Mouse (Mus musculus): ENCODE results near the gene Msi2. TPM values are rescaled to one million over a fixed set of nuclear protein-coding genes. Genes with fewer than 3 reads are reported as not detected.
A peak's percentile ranks its signal among the peaks of the same experiment; 100 is the strongest.

Gene Msi2
- total RNA-seq, 2 experiments from 2014 or later, result 178 to 179 TPM

DNA sequence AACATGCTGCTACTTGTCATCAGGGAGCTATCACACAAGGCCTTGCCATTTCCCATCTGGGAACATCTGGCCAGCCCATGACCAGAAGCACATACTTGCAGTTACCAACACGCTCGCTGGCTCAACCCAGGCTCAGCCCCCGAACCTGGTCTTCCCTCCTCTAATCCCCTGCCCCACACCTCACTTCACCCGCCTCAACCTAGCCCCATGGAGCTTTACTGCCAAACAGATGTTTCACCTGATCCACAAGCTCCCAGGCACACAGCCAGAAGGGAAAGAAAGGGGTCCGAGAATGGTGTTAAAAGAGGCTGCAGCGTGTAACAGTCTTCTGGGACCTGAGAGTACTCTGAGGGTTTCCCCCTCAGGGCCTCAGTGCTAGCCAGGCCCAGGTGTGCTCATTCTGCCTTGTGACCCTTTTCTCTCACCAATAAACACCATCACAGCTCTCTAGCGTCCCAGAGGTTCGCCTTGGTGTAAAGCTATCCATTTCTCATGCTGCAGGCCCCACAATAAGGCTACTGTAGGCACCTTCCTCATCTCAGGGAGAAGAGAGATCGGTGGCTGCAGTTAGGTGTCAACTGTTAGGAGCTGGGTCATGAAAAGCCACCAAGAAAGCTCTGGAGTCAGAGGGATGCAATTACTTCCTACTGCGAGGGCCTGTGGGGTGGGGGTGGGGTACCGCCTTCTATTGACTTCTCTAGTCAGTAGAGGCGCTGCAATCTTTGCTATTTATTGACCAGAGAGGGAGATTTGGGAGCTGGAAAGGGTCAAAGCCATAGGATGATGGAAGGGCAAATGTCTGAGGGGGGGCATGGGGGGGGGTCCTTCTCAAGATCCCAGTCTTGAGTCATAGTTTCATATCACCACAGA lies 276.2 kb downstream of the Msi2 start:
- intact Hi-C loops (cut with DNase I), result no loop called here
- DNase-seq, result no peak

- DNase-seq, result no peak
- intact Hi-C loops (cut with DNase I), result no loop called here
Measured at GRCm38 (mm10) chr11:88438659-88439058, 279.7 kb downstream of the Msi2 start.

DNA sequence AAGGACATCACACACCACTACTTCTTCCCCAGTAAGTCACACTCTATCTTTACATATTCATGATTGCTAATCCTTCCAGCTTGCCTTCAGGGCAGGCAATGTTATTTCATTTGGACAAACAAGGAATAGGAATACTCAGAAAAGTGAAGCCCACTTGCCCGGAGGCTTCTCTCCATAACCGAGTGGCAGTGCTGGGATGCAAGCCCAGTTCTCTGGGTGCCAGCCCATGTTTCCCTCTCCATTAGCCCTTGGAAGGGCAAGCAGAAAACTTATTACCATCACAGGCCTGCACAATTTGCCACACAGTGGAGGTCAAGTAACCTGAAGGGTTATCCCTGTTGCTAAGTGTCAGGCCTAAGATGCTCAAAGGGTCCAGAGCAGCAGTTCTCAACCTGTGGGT lies 281.7 kb downstream of the Msi2 start:
- intact Hi-C loops (cut with DNase I), result no loop called here

GRCm38 (mm10) chr11:88435543-88435942 lies 282.8 kb downstream of the Msi2 start:
- intact Hi-C loops (cut with DNase I), result no loop called here
- no peak for DNase-seq

More for the DNA sequence above, 281.7 kb downstream of the Msi2 start:
- no peak for DNase-seq

DNA sequence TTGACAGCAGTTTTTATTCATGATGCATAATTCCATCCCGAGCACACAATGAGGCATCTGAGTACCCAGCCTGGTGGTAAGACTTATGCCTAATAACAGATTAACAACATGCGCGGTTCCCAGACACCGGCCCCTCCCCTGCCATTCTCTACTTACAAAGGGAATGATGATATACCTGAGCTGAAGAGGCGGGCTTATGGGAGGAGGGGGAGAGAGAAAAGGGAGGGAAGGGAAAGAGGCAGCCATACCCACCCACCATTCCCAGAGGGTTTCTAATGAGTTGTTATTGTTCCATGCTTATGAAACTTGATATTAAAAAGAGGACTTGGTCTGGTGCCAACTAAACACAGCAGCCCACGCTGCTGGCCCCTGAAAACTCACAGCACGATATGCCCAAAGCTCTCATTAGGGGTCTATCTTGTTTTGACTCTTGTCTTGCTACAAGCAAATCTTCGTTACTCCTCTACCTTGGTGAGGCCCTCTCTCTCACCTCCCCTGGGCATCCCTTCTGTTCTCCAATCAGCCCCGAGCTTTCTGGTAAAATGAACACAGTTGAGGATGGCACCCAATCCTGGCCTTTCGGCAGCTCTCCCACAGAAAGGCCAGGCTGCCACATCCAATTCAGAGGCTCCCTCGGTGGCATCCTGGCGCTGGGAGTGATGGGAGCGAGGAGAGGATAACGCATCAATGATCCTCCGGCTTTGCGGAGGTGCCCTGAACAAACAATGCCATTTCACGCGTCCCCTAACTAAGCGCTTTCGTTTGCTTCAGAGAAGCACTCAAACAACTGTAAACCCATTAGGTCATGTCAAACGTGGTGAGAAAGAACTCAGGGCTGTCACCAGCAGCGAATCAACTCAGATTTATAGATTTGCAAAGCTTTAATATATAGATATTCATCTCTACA lies 286.7 kb downstream of the Msi2 start:
- intact Hi-C loops (cut with DNase I), result no loop called here
- no peak for DNase-seq

DNA sequence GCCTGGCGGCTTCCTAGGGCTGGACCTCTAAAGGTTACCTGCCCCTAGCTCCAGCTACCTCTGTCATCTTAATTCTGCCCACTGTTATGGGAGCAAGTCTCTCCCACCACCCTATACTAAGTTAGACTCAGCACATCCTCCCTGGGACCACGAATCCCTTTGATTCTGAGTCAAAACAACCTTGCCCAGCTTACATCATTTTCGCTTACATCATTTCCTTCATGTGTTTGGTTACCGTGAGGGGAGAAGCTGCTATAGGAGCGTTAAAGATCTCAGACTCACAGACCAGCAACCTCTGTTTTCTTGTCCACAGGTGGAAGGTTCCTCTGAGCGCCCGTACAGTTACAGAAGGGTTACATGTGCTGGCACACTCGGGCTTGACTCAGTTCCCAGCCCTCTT lies 288.0 kb downstream of the Msi2 start:
- no peak for DNase-seq
- intact Hi-C loops (cut with DNase I), result no loop called here

GRCm38 (mm10) chr11:88429680-88430079 lies 288.6 kb downstream of the Msi2 start:
- no peak for DNase-seq
- intact Hi-C loops (cut with DNase I), result loop anchor here (10.0 kb wide), 1 partner anchor 315 kb away; no protein-coding TSS in a partner anchor

DNA sequence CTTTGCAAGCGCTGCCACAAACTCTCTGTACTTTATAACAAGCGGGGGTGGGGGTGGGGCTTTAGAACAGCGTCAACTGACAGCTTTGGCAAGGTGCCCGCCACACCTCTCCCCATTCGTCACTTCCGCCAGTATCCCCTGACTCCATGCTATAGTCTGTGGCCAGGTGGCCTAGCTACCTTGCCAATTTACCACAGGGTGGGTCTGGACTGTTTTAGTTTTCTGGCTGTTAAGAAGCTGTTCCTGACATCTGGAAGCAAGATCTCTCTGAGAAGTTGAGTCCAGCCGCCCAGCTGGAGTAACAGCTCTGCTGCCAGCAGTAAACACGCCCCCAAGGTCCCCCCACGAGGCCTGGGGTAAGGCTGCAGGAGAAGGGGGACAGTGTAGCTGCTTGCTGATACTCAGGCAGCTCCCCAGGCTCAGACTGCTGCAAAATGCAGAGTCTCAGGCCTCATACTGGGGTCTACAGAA lies 292.6 kb downstream of the Msi2 start:
- DNase-seq, result no peak
- intact Hi-C loops (cut with DNase I), result loop anchor here (10.0 kb wide), 1 partner anchor 319 kb away; no protein-coding TSS in a partner anchor

- intact Hi-C loops (cut with DNase I), result loop anchor here (10.0 kb wide), 1 partner anchor 321 kb away; no protein-coding TSS in a partner anchor
- no peak for DNase-seq
Measured at GRCm38 (mm10) chr11:88424034-88424767, 294.1 kb downstream of the Msi2 start.

- no peak for DNase-seq
- intact Hi-C loops (cut with DNase I), result loop anchor here (10.0 kb wide), 1 partner anchor 324 kb away; no protein-coding TSS in a partner anchor
Measured at GRCm38 (mm10) chr11:88421057-88421578, 297.2 kb downstream of the Msi2 start.

DNA sequence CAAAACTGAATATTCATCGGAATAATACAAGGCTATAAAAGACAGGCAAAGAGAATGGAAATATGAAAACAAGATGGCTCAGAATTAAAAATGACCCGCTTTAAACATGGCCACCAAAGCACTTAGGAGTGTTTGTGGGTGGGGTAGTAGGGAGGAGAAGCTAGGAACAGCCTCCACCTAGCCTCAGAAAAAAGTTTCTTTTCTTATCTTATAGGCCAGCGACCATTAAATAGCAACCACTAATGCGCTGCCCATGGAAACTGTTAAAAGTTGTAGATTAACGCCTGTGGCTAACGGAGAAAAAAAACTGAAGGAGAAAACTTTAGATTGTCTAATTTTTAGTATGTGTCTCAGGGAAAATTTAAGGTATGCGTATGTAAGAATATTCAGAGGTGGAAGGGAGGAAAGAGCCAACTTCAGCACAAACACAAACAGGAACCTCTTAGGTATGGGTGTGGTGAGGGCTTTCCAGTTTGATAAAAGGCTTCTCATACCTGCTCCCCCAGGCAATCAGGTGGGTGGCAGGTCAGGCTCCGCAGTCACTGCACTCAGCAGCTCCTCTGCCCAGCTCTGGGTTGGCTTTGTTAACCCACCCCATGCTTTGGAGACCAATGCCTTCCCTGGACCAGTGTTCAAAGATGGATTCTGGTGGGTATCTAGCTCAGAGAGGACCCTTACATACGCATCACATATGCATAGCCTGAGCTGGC lies 298.5 kb downstream of the Msi2 start:
- no peak for DNase-seq
- intact Hi-C loops (cut with DNase I), result loop anchor here (10.0 kb wide), 2 partner anchors 165 to 325 kb away; no protein-coding TSS in a partner anchor

DNA sequence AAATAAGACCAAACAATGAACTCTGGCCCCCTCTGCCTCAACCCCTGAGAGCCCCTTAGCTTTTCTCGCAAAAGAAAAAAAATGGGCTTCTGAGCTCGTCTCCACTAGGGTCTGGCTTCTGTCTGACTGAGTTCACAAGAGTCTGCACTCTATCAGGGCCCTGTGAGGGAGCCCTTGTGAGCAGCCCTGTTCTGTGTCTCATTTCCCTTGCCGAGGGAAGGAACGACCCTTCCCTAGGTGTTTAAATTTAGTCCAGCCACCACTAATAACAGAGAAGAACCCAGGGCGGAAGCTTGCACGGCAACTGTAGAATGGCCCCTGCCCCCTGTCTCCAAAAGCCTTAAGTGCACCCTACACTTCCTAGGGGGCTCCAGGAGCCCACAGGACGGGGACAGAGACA lies 299.2 kb downstream of the Msi2 start:
- no peak for DNase-seq
- intact Hi-C loops (cut with DNase I), result loop anchor here (10.0 kb wide), 1 partner anchor 164 kb away; no protein-coding TSS in a partner anchor

DNA sequence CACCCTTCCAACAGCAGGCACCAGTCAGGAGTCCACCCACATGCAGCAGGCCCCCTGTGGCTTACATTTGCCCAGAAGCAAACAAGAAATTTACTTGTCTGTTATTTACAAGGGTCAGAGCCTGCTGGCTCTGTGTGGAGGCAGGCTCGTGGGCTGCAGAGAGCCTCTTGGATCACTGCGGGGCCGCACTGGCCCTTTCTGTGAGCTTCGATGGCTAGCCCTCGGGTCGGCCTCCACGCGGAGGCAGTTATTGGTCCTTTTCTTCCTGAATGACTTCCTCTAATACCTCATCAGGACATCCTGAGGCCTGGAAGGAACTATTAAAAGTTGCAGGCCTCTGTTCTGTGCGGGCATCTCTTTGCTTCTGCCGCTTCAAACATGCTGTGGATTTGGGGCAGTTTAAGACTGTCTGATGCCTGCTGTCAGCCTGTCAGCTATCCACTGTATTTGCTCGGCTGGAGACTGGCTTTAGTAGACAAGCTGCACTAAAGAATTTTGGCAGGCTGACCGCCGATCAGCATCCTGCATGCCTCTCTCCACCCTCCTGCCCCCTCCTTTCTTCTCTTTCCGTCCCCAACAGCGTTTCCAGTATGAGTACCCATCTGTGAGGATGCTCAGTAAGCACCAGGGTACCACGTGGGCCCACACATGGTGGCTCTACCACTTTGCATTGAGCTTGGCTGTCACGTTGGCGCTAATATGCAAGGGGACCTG lies 304.0 kb downstream of the Msi2 start:
- DNase-seq, result no peak
- intact Hi-C loops (cut with DNase I), result loop anchor here (5.0 to 10.0 kb wide), 3 partner anchors 122 to 408 kb away; partner anchors contain the start of gene Ccdc182

DNA sequence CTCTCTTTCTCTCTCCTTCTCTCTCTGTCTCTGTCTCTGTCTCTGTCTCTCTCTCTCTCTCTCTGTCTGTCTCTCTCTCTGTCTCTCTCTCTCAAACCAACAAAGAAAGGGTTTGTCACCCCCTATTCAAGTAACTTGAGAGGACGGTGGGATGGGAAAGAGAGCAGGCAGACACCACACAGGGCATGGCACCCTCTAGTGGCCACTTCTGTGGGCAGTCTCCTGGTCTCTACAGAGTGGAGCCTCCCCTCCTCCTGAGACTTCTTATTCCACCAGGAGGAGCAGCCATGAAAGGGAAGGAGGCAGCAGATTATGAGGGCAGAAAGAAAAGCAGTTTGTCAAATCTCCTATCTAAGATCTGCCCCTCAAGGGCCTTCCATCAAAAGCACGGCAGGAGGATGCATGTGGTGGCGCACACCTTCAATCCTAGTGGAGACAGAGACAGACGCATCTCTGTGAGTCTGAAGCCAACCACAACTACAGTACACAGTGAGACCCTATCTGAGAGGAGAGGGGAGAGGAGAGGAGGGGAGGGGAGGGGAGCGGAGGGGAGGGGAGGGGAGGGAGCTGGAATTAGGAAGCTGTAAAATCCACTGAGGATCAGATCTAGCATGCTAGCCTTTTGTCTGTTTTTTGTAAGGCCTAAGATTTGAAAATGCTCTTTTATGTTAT lies 305.8 kb downstream of the Msi2 start:
- DNase-seq, result peak; percentile 40 to 60
- intact Hi-C loops (cut with DNase I), result loop anchor here (5.0 to 10.0 kb wide), 3 partner anchors 120 to 410 kb away; partner anchors contain the start of gene Ccdc182

GRCm38 (mm10) chr11:88408305-88408704 lies 310.0 kb downstream of the Msi2 start:
- intact Hi-C loops (cut with DNase I), result no loop called here

DNA sequence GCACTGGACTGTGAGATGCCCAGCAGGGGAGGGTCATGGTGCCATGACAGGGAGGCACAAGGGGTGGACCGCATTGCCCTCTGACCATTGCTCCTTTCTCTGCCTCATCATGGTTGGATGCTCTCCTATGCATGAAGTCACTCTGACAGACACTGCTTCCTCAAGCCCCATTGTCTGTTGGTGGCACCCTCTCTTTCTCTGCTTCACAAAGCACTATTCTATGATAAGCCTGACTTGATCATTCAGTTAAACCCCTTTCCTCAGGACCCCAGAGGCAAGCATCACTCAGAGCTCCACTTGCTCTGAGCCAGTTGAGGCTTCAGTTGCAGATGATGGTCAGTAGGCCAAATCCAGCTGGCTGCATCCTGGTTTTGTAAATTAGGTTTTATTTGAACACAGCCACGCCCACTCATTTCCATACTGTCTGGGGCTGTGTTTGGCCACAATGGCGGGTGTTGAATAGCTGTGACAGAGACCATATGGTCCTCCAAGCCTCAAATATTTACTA lies 311.9 kb downstream of the Msi2 start:
- intact Hi-C loops (cut with DNase I), result no loop called here

More at GRCm38 (mm10) chr11:88408305-88408704, 310.0 kb downstream of the Msi2 start:
- no peak for DNase-seq

GRCm38 (mm10) chr11:88404816-88405613 lies 313.3 kb downstream of the Msi2 start:
- DNase-seq, result peak; percentile 36 to 50
- intact Hi-C loops (cut with DNase I), result no loop called here

More for the DNA sequence above, 311.9 kb downstream of the Msi2 start:
- DNase-seq, result no peak
